Mouse (Mus musculus): ENCODE results near the gene Nexn. TPM values are rescaled to one million over a fixed set of nuclear protein-coding genes. Genes with fewer than 3 reads are reported as not detected.

Gene Nexn
- total RNA-seq, 2 experiments from 2014 or later, result 3.0 to 4.0 TPM

- DNase-seq (ENCODE audit: low spot score in 2 of 2), result no peak
- intact Hi-C loops (cut with DNase I), result no loop called here
Observed at GRCm38 (mm10) chr3:152247708-152248107, 18.4 kb downstream of the Nexn start.

- DNase-seq (ENCODE audit: low spot score in 2 of 2), result no peak
- intact Hi-C loops (cut with DNase I), result no loop called here
Observed at GRCm38 (mm10) chr3:152245273-152245910, 20.8 kb downstream of the Nexn start.

GRCm38 (mm10) chr3:152243304-152243703 is 22.8 kb downstream of the Nexn start:
- intact Hi-C loops (cut with DNase I), result no loop called here
- DNase-seq (ENCODE audit: low spot score in 2 of 2), result no peak

- DNase-seq (ENCODE audit: low spot score in 2 of 2), result no peak
- intact Hi-C loops (cut with DNase I), result no loop called here
Observed at GRCm38 (mm10) chr3:152241098-152241497, 25.1 kb downstream of the Nexn start.

- DNase-seq (ENCODE audit: low spot score in 2 of 2), result no peak
- intact Hi-C loops (cut with DNase I), result no loop called here
Observed at GRCm38 (mm10) chr3:152239592-152239991, 26.6 kb downstream of the Nexn start.

- intact Hi-C loops (cut with DNase I), result no loop called here
Observed at GRCm38 (mm10) chr3:152238836-152239235, 27.3 kb downstream of the Nexn start.

GRCm38 (mm10) chr3:152235805-152236204 is 30.3 kb downstream of the Nexn start:
- intact Hi-C loops (cut with DNase I), result no loop called here
- DNase-seq (ENCODE audit: low spot score in 2 of 2), result no peak

More at GRCm38 (mm10) chr3:152238836-152239235, 27.3 kb downstream of the Nexn start:
- no peak for DNase-seq (ENCODE audit: low spot score in 2 of 2)

- no peak for DNase-seq (ENCODE audit: low spot score in 2 of 2)
- intact Hi-C loops (cut with DNase I), result no loop called here
Observed at GRCm38 (mm10) chr3:152235238-152235637, 30.9 kb downstream of the Nexn start.

- intact Hi-C loops (cut with DNase I), result no loop called here
- DNase-seq (ENCODE audit: low spot score in 2 of 2), result no peak
Observed at GRCm38 (mm10) chr3:152231333-152232100, 34.6 kb downstream of the Nexn start.

- no peak for DNase-seq (ENCODE audit: low spot score in 2 of 2)
- intact Hi-C loops (cut with DNase I), result no loop called here
Observed at GRCm38 (mm10) chr3:152229271-152229670, 36.9 kb downstream of the Nexn start.

- DNase-seq (ENCODE audit: low spot score in 2 of 2), result no peak
- intact Hi-C loops (cut with DNase I), result no loop called here
Observed at GRCm38 (mm10) chr3:152228843-152229242, 37.3 kb downstream of the Nexn start.

GRCm38 (mm10) chr3:152225906-152226305 is 40.2 kb downstream of the Nexn start:
- intact Hi-C loops (cut with DNase I), result no loop called here
- DNase-seq (ENCODE audit: low spot score in 2 of 2), result no peak

GRCm38 (mm10) chr3:152224918-152225317 is 41.2 kb downstream of the Nexn start:
- no peak for DNase-seq (ENCODE audit: low spot score in 2 of 2)
- intact Hi-C loops (cut with DNase I), result no loop called here

GRCm38 (mm10) chr3:152213416-152213815 is 52.7 kb downstream of the Nexn start:
- intact Hi-C loops (cut with DNase I), result no loop called here

GRCm38 (mm10) chr3:152211731-152212279 is 54.3 kb downstream of the Nexn start:
- intact Hi-C loops (cut with DNase I), result loop anchor here (2.0 kb wide), 1 partner anchor 101 kb away; no protein-coding TSS in a partner anchor

More at GRCm38 (mm10) chr3:152213416-152213815, 52.7 kb downstream of the Nexn start:
- DNase-seq (ENCODE audit: low spot score in 2 of 2), result no peak

GRCm38 (mm10) chr3:152210728-152211391 is 55.3 kb downstream of the Nexn start:
- peak; percentile 71 to 79 for DNase-seq (ENCODE audit: low spot score in 2 of 2)
- intact Hi-C loops (cut with DNase I), result loop anchor here (1.0 to 2.0 kb wide), 2 partner anchors 18 to 100 kb away; no protein-coding TSS in a partner anchor

More at GRCm38 (mm10) chr3:152211731-152212279, 54.3 kb downstream of the Nexn start:
- DNase-seq (ENCODE audit: low spot score in 2 of 2), result peak in 1 of 2 experiments; percentile 15

GRCm38 (mm10) chr3:152209967-152210634 is 56.0 kb downstream of the Nexn start, which contains the start of the genes Dnajb4 and Fubp1:
TSS of gene Dnajb4 (minus strand) at chr3:152210302.
TSS of gene Fubp1 (plus strand) at chr3:152210422.
- intact Hi-C loops (cut with DNase I), result loop anchor here (1.0 to 2.0 kb wide), 2 partner anchors 17 to 99 kb away; no protein-coding TSS in a partner anchor
- peak; percentile 99 to 100 for DNase-seq (ENCODE audit: low spot score in 2 of 2)

- peak in 1 of 2 experiments; percentile 5 for DNase-seq (ENCODE audit: low spot score in 2 of 2)
- intact Hi-C loops (cut with DNase I), result no loop called here
Observed at GRCm38 (mm10) chr3:152209177-152209966, 56.8 kb downstream of the Nexn start.
